Mouse (Mus musculus): ENCODE results near the gene Dagla.

Gene Dagla

GRCm38 (mm10) chr19:10304810-10305544 is at the start of gene Dagla:
Gene Dagla (minus strand): TSS chr19:10304877.
- peak; percentile 24 to 34 for DNase-seq (ENCODE audit: low spot score in 2 of 2)

DNA sequence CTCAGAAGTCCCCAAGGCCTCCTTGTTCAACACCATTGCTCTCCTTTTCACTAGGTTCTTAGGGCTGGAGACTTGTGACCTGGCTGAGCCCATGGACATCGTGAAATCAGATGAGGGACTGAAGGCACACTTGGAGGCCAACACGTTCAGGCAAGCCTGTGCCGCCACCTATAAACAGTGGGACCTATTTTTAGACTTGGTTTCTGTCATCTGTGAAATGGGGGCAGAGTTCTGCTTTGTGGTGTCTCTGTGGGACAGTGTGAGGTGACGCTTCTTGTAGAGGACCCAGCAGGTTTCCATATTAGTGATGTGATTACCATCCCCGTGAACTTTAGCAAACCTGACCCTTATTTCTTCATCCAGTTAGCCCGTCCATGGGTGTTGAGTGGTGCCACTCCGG is 47.5 kb upstream of the Dagla start:
- no peak for DNase-seq (ENCODE audit: low spot score in 2 of 2)

DNA sequence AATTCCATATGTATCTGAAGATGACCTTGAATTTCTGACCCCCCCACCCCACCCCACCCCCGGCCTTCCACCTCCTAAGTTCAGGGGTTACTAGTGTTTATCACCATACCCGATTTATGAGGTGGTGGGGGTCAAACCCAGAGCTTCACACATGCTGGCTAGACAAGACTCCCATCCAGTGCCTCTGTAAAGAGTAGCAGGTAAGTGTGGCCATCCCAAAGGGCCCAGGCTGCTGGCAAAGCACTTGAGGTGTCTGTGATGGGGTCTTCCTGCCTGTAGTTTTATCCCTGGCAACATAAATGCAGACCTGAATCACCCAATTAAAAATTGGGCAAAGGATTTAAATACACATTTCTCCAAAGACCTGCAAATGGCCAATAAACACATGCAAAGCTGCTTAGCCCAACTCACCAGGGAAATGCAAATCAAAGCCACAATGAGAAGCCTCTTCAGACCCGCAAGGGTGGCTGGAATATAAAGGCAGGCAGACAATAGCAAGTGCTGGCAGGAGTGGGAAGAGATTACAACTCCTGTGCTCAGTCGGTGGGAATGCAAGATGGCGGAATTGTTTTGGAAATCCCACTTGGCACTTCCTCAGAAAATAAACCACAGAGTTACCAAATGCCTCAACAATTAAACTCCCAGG is 43.1 kb upstream of the Dagla start:
- no peak for DNase-seq (ENCODE audit: low spot score in 2 of 2)

GRCm38 (mm10) chr19:10345696-10346095 is 41.0 kb upstream of the Dagla start:
- DNase-seq (ENCODE audit: low spot score in 2 of 2) = no peak

- DNase-seq (ENCODE audit: low spot score in 2 of 2) = no peak
Observed at GRCm38 (mm10) chr19:10343866-10344265, 39.2 kb upstream of the Dagla start.

DNA sequence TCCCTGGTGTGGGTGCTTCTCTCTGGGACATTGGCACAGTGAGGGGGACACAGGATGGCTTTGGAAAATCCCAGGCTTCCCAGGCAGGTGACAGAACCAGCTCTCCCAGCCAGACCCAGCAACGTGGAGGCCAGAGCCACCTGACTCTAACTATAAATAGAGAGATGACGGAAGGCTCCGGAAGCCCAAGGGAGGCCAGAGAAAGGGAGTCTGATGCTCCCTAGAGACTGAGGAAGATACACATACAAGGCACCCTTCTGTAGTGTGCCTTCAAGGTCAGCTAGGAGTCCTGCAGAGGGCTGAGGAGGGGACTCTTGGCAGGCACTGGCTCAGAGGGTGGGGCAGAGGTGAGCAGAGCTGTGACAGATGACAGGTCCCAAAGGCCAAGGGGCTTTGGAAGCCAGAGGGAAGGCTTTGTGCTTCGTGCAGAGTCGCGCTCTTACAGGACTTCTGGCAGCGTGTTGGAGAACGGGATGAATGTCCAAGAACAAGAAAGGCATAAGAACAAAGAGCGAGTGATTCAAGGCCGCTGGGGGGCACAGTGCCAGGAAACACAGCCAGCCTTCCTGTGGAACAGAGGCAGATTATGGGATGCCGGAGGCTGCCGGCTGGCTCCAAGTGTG is 37.3 kb upstream of the Dagla start:
- DNase-seq (ENCODE audit: low spot score in 2 of 2) = no peak

- DNase-seq (ENCODE audit: low spot score in 2 of 2) = no peak
Observed at GRCm38 (mm10) chr19:10341152-10341551, 36.5 kb upstream of the Dagla start.

DNA sequence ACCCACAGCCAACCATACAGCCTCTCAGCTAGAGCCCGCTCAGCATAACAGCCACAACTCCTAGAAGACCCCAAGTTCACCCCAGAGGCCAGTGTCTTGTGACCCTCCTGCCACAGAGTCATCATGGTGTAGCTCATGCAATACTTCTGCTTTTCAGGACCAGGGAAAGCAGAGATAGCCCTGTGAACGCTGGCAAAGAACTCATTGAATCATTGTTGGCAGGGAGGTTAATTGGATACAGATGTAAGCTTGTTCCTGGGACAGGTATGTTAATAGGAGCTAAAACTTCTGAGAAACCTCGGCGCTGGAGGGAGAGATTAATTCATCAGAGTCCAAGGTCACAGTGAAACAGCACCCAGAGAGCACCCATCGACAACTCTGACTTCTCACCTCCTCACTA is 36.0 kb upstream of the Dagla start:
- DNase-seq (ENCODE audit: low spot score in 2 of 2) = no peak

DNA sequence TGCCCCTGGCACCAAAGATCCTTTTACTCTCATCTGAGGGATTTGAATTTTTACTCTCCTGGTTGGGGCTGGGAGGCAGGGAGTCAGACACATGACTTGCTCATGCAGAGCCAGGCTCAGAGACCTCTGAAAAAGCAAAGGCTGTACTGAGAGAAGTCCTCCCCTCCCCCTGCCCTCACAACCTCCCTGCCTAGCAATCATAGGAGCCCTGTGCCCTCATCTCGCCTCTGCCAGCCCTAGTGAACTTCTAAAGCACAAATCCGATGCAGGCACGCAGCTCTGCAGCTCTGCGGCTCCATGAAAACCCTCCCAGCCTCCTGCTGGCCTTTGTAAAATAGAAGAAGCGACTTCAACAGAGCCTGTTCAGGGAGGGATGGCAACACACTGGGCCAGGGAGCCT is 34.6 kb upstream of the Dagla start:
- no peak for DNase-seq (ENCODE audit: low spot score in 2 of 2)

DNA sequence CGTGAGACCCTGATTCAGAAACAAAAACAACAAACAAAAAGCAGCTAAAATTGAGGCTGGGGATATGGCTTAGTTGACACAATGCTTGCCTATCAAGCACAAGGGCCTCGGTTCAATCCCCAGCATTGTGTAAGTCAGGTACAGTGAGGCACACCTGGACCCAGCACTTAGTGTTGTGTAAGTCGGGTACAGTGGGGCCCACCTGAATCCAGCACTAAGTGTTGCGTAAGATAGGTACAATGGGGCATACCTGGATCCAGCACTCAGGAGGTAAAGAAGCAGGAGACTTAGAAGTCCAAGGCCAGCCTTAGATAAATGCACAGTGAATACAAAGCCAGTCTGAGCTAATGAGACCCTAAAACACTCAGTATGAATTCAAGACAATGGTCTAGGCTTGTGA is 34.0 kb upstream of the Dagla start:
- no peak for DNase-seq (ENCODE audit: low spot score in 2 of 2)

DNA sequence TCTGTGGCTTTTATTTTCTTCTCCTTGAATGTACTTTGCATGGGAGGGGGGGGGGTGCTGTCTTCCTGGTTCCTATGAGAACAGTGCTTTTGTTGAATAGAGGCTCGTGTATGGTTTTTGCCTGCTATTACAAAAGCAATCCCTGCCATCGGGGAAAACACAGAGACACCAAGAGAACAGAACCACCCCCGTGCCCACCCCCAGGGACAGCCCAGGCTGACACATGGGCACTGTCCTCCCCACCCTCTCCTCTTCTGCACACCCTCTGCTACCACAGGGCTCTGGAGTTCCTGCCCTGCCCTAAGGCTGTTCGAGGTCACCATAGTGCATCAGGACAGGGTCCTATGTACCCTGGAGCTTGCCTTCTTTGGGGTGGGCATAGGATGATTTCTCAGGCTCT is 29.8 kb upstream of the Dagla start:
- DNase-seq (ENCODE audit: low spot score in 2 of 2) = no peak

GRCm38 (mm10) chr19:10333545-10334252 is 29.0 kb upstream of the Dagla start:
- DNase-seq (ENCODE audit: low spot score in 2 of 2) = no peak

DNA sequence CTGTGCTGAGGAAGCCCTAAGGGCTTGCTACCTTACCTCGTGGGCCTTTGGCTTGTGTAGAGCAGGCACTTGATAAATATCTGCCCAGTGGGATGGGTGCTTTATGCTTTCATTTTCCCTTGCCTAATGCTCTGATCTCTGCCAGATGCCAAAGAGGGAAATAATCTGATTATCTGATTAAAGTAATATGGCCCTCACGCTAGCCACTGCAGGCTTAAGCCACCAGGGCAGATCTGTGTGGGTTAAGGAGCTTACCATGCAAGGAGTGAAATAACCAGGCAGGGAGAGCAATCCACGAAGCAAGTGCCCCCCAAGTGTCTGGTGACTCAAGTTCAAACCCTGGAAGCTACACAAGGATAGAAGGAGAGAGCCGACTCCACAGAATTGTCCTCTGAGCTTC is 27.0 kb upstream of the Dagla start:
- DNase-seq (ENCODE audit: low spot score in 2 of 2) = no peak

DNA sequence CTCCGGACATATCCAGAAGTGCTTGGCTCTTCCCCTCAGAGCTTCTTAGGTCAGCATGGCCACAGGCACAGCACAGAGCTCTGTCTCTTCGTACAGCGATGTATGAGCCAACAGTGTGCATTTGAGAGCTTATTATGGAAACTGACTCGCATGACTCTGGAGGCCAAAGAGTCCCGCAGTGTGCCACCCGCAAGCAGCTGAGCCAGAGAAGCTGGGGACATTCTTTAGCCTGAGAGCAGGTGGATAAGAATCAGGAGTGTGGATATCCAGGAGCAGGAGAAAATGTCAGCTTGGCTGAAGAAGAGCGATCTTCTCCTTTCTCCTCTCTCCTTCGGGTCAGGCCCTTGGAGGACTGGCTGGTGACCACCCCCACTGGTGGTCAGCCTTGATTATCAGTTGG is 24.4 kb upstream of the Dagla start:
- no peak for DNase-seq (ENCODE audit: low spot score in 2 of 2)

- no peak for DNase-seq (ENCODE audit: low spot score in 2 of 2)
Observed at GRCm38 (mm10) chr19:10326609-10327008, 21.9 kb upstream of the Dagla start.

DNA sequence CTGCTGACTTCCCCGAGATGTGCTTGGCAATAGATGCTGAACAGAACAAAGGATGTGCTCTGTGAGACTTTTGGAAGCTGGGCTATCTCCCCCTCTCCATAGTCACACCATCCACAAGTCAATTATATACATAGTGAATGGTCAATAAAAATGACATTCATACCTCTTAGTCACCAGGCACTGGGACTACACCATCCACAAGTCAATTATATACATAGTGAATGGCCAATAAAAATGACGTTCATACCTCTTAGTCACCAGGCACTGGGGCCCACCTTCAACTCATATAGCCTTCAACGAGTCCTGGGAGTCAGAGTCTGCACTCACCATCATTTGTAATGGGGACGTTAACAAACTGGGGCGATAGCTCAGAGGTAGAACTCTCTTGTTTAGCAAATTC is 19.2 kb upstream of the Dagla start:
- DNase-seq (ENCODE audit: low spot score in 2 of 2) = no peak

DNA sequence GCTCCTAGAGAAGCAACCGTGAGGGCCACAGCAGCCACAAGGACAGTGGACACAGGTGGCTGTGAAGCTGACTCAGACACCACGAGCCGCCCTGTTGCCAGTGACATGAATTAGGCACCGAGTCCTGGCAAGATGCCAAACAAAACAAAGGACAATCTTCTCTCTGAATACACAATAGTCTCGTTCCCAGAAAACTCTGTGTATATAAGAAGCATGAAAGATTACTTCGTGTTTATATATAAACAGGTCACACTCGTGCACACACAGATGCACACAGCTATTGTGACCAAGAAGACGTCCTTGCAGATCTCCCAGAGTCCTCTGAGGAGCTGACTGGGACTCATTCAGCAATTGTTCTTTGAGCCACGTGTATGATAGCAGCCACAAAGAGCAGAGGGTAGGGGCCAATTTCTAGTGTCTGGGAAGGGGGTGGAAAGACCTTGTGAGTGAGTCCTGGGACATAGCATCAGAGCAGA is 18.7 kb upstream of the Dagla start:
- DNase-seq (ENCODE audit: low spot score in 2 of 2) = no peak

- DNase-seq (ENCODE audit: low spot score in 2 of 2) = no peak
Observed at GRCm38 (mm10) chr19:10317795-10318194, 13.1 kb upstream of the Dagla start.

GRCm38 (mm10) chr19:10317358-10317757 is 12.7 kb upstream of the Dagla start:
- DNase-seq (ENCODE audit: low spot score in 2 of 2) = no peak

DNA sequence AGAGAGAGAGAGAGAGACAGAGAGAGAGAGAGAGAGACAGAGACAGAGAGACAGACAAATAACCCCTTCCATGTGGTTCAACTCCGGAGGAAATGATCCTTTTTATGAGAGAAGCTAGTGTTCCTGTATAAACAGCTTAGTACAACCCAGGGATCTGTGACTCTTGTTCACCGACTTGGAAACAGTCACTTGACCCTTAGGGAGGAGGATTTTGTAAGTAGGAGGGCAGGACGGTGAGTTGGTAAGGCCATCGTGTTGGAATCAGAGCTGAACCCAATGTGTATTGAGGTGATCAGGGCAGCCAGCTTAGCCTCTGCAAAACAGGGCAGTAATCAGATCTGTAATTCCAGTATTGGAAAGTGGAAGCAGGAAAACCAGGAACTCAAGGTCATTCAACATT is 12.3 kb upstream of the Dagla start:
- no peak for DNase-seq (ENCODE audit: low spot score in 2 of 2)

DNA sequence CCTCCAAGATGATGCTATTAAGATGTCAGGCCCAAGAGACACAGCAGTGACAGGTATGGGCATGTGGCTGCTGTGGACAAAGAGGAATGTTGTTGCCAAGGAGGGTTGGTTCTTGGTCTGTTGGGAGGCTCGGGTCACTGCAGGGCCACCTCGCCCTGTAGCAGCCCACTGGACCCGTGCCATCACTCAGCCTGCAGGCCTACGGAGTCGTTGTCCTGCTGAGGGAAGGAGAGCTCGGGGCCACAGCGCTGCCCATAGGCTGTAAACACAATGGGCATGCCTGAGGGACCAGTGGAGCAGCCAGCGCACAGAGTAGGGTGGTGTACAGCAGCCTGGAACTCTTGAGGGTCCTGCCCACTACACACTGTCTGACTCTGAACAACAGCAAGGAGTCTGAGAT is 7.4 kb upstream of the Dagla start:
- no peak for DNase-seq (ENCODE audit: low spot score in 2 of 2)

DNA sequence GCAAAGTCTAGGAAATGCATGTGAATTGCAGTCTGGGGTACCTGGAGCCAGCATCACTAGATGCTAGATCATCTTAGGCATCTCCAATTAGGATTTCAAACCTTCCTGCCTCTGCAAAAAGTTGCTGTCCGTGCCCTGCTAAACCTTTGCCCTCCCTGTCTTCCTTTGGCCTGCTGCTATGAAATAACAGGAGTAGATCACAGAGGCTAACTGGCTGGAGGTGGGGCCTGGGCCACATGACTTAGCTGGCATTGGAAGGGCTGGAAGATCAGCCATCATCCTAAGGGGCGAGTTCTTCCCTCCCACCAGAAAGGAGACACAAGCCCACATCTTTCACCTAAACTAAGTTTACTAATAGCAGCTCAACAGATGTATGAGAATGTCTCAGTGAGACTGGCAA is 4.3 kb upstream of the Dagla start:
- DNase-seq (ENCODE audit: low spot score in 2 of 2) = no peak

All from spleen, postnatal 36 days (tissue).